Mouse (Mus musculus) MEL (cell line): ENCODE measurements at regions not wholly inside any gene's neighbourhood (a gene's known extent, or its start where the extent isn't known, plus 50 kb on each side); places are given as distances from the start of the nearest gene placed in this dataset.

ENCODE experiments used
- CTCF ChIP-seq, 3 experiments: IDR thresholded peaks in 2 of 3; conservative IDR thresholded peaks in 1 of 3; 2 replicates each; pipeline ENCODE4 v1.5.1; 2011 to 2012; ENCODE audit warnings: low read length in 3 of 3, low read depth in 2 of 3, mild to moderate bottlenecking in 2 of 3, improper control_type of control experiment in 1 of 3, inconsistent platforms in 1 of 3, mixed read lengths in 1 of 3, moderate library complexity in 1 of 3; ENCODE audit not compliant: control insufficient read depth in 1 of 3, insufficient read depth in 1 of 3, poor library complexity in 1 of 3, severe bottlenecking in 1 of 3
- E2F4 ChIP-seq: IDR thresholded peaks from 2 replicates; pipeline ENCODE4 v1.6.1; 2011; ENCODE audit warnings: low read depth, low read length, improper control_type of control experiment, borderline replicate concordance
- ELF1 ChIP-seq: IDR thresholded peaks from 2 replicates; pipeline ENCODE4 v1.6.1; 2014; ENCODE audit warnings: low read depth, mild to moderate bottlenecking, inconsistent platforms, low read length, improper control_type of control experiment, moderate library complexity
- GATA1 ChIP-seq: IDR thresholded peaks from 2 replicates; pipeline ENCODE4 v1.6.1; 2011; ENCODE audit warnings: low read depth, low read length, improper control_type of control experiment
- JUND ChIP-seq: IDR thresholded peaks from 2 replicates; pipeline ENCODE4 v1.6.1; 2011; ENCODE audit warnings: low read depth, mild to moderate bottlenecking, improper control_type of control experiment, low read length
- KAT2A ChIP-seq: conservative IDR thresholded peaks from 2 replicates; pipeline ENCODE4 v1.6.1; 2012; ENCODE audit warnings: low read depth, low read length, improper control_type of control experiment, inconsistent platforms
- MAFK ChIP-seq: IDR thresholded peaks from 2 replicates; pipeline ENCODE4 v1.6.1; 2011; ENCODE audit warnings: low read depth, mild to moderate bottlenecking, low read length, improper control_type of control experiment, borderline replicate concordance
- MAX ChIP-seq: IDR thresholded peaks from 2 replicates; pipeline ENCODE4 v1.6.1; 2011; ENCODE audit warnings: low read length, improper control_type of control experiment
- MEF2A ChIP-seq: IDR thresholded peaks from 2 replicates; pipeline ENCODE4 v1.6.1; 2014; ENCODE audit warnings: low read depth, mild to moderate bottlenecking, inconsistent platforms, low read length, improper control_type of control experiment; ENCODE audit not compliant: poor library complexity, insufficient replicate concordance, severe bottlenecking; ENCODE audit errors: extremely low read depth
- MXI1 ChIP-seq: IDR thresholded peaks from 2 replicates; pipeline ENCODE4 v1.6.1; 2011; ENCODE audit warnings: mild to moderate bottlenecking, low read depth, low read length, improper control_type of control experiment
- NRF1 ChIP-seq: IDR thresholded peaks from 2 replicates; pipeline ENCODE4 v1.6.1; 2014; ENCODE audit warnings: low read depth, mild to moderate bottlenecking, inconsistent platforms, low read length, improper control_type of control experiment, moderate library complexity; ENCODE audit not compliant: poor library complexity, insufficient read depth, severe bottlenecking
- POLR2A ChIP-seq, 2 experiments: IDR thresholded peaks; 2 replicates each; pipeline ENCODE4 v1.6.1; 2011 to 2012; ENCODE audit warnings: low read length in 2 of 2, mild to moderate bottlenecking in 2 of 2, control low read depth in 1 of 2, improper control_type of control experiment in 1 of 2, low read depth in 1 of 2, moderate library complexity in 1 of 2; ENCODE audit not compliant: control insufficient read depth in 1 of 2, insufficient read depth in 1 of 2, poor library complexity in 1 of 2
- USF2 ChIP-seq, 2 experiments: IDR thresholded peaks; 2 replicates each; pipeline ENCODE4 v1.6.1; 2011 to 2012; ENCODE audit warnings: improper control_type of control experiment in 2 of 2, low read length in 2 of 2, borderline replicate concordance in 1 of 2, inconsistent platforms in 1 of 2, low read depth in 1 of 2, mild to moderate bottlenecking in 1 of 2; ENCODE audit not compliant: insufficient read depth in 1 of 2
- ZC3H11A ChIP-seq: IDR thresholded peaks from 2 replicates; pipeline ENCODE4 v1.6.1; 2012; ENCODE audit warnings: low read depth, mild to moderate bottlenecking, inconsistent platforms, low read length, improper control_type of control experiment

DNA sequence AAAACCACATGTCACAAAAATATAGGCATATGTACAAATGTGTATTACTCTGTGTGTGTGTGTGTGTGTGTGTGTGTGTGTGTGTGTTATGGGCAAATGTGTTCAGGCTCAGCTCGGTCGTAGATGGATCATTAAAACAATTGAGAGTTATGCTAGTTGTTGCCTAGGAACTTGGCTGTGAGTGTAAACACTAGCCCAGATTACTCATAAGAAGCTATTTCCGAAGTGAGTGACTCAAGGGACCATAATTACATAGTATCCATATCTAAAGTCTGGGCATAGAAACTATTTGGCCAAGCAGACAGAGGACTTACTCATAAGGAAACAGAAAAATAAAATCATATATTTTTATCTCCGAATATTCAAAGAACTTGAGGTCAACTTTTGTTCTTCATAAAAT is 76.2 kb downstream of the Pcdh20 start:
- TF ChIP-seq JUND: no peak
- TF ChIP-seq CTCF (IDR thresholded peaks at IDR 0.05 in 2 of 3, conservative IDR thresholded peaks at IDR 0.05 in 1 of 3; ENCODE audit: control insufficient read depth in 1 of 3, insufficient read depth in 1 of 3, low read depth in 2 of 3, low read length in 3 of 3, poor library complexity in 1 of 3, severe bottlenecking in 1 of 3): no peak
- TF ChIP-seq KAT2A: no peak
- TF ChIP-seq NRF1: no peak
- TF ChIP-seq MAX: no peak
- TF ChIP-seq MXI1: no peak
- no peak for TF ChIP-seq MEF2A
- no peak for TF ChIP-seq POLR2A (IDR thresholded peaks at IDR 0.05; ENCODE audit: control insufficient read depth in 1 of 2, insufficient read depth in 1 of 2, low read depth in 1 of 2, low read length in 2 of 2, poor library complexity in 1 of 2)
- TF ChIP-seq ELF1: no peak
- no peak for TF ChIP-seq E2F4
- TF ChIP-seq MAFK: no peak
- TF ChIP-seq USF2 (IDR thresholded peaks at IDR 0.05; ENCODE audit: borderline replicate concordance in 1 of 2, insufficient read depth in 1 of 2, low read depth in 1 of 2, low read length in 2 of 2): no peak
- no peak for TF ChIP-seq GATA1
- TF ChIP-seq ZC3H11A: no peak
